Mouse (Mus musculus): Measurements from ENCODE around the gene Zranb2.

- TF ChIP-seq MAX (IDR thresholded peaks at IDR 0.05; ENCODE audit: low read depth) (no peak), POLR2A (IDR thresholded peaks at IDR 0.05; ENCODE audit: insufficient read length, low read depth) (no peak), REST (IDR thresholded peaks at IDR 0.05; ENCODE audit: insufficient read depth, insufficient read length) (no peak), MYOG (IDR thresholded peaks at IDR 0.05; ENCODE audit: control insufficient read depth in 1 of 3, insufficient read depth in 1 of 3, insufficient read length in 2 of 3, low read depth in 2 of 3) (no peak), MYOD1 (IDR thresholded peaks at IDR 0.05; ENCODE audit: control insufficient read depth in 1 of 3, insufficient read length in 2 of 3, low read depth in 2 of 3) (no peak), CEBPB (IDR thresholded peaks at IDR 0.05; ENCODE audit: insufficient read depth, poor library complexity, severe bottlenecking) (no peak), USF1 (IDR thresholded peaks at IDR 0.05; ENCODE audit: low read depth) (no peak), SRF (IDR thresholded peaks at IDR 0.05; ENCODE audit: control insufficient read depth, insufficient read length, low read depth) (no peak), POLR2AphosphoS2 (IDR thresholded peaks at IDR 0.05; ENCODE audit: insufficient read length, low read depth) (no peak), TCF12 (IDR thresholded peaks at IDR 0.05; ENCODE audit: insufficient read depth, poor library complexity, severe bottlenecking) (no peak)
Measured at GRCm38 (mm10) chr3:157578469-157579170, 44.7 kb downstream of the Zranb2 start.
